Mouse (Mus musculus): Measurements from ENCODE around the gene Cpne9. TPM values are rescaled to one million over a fixed set of nuclear protein-coding genes. Genes with fewer than 3 reads are reported as not detected.
A peak's percentile ranks its signal among the peaks of the same experiment; 100 is the strongest.

Gene Cpne9
- polyA plus RNA-seq, 1 experiment from 2014 or later: 0.06 TPM

DNA sequence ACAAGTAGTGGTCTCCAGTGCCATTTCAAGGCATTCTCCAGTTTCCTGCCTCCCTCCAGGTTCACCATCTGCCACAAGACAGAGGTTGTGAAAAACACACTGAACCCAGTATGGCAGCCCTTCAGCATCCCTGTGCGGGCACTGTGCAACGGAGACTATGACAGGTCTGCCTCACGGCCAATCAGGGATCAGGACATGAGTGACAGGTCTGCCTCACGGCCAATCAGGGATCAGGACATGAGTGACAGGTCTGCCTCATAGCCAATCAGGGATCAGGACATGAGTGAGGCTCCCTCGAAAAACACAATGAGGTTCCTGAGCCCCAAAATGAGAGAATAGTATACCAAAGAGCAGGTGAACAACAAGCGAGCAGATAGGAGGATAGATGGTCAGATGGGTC is 8.2 kb downstream of the Cpne9 start:
- no peak overlapping the region for H3K4me2 ChIP-seq
- peaks cover 7% of the 10 kb centered on the region for H3K27me3 ChIP-seq
- no peak overlapping the region for H3K9ac ChIP-seq
- WGBS: 67% methylated on average over 6 of the region's 6 CpGs
- no peaks in the 10 kb centered on the region for H3K9me3 ChIP-seq
- H3K4me1 ChIP-seq: no peaks in the 10 kb centered on the region
- no peak overlapping the region for H3K27ac ChIP-seq
- no peak for ATAC-seq (ENCODE audit: insufficient number of reproducible peaks, insufficient read depth, low FRiP score, low TSS enrichment, low read depth)
- H3K4me3 ChIP-seq: no peak overlapping the region
- H3K36me3 ChIP-seq: no peaks in the 10 kb centered on the region

DNA sequence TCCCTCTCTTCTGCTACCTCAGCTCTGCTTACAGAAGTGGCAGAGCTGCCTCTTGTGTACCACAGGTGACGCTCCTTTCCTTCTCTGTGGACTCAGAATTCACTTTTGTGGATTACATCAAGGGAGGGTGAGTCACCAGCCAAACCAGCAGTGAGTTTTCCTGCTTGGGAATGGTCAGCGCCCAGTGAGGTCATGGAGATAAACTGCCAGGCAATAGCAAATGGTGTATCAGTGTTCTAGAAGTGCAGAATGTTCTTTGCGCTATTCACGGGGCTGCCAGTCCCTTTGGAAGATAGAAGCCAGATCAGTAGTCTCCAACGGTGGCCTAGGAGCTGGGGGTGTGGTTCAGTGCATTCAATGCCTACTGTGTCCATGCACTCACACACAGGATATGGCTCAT is 10.8 kb downstream of the Cpne9 start:
- Histone ChIP-seq H3K9me3 (no peaks in the 10 kb centered on the region), H3K27me3 (no peaks in the 10 kb centered on the region), H3K4me3 (no peak overlapping the region), H3K4me1 (no peaks in the 10 kb centered on the region), H3K27ac (no peak overlapping the region), H3K4me2 (no peak overlapping the region), H3K36me3 (no peaks in the 10 kb centered on the region), H3K9ac (no peak overlapping the region)
- ATAC-seq (ENCODE audit: insufficient number of reproducible peaks, insufficient read depth, low FRiP score, low TSS enrichment, low read depth): no peak
- WGBS: 76% methylated on average over 5 of the region's 5 CpGs

- Histone ChIP-seq H3K4me1 (0 out of 2 replicates have a peak, but pooled peaks cover 2% of the 10 kb centered on the region), H3K4me2 (no peak overlapping the region), H3K27ac (no peak overlapping the region), H3K4me3 (no peak overlapping the region), H3K27me3 (no peaks in the 10 kb centered on the region), H3K9me3 (no peaks in the 10 kb centered on the region), H3K9ac (no peak overlapping the region), H3K36me3 (no peaks in the 10 kb centered on the region)
- 71% methylated on average over 2 of the region's 2 CpGs for WGBS
- ATAC-seq (ENCODE audit: insufficient number of reproducible peaks, insufficient read depth, low FRiP score, low TSS enrichment, low read depth): no peak
Observed at GRCm38 (mm10) chr6:113296046-113296445, 13.9 kb downstream of the Cpne9 start.

GRCm38 (mm10) chr6:113296639-113297038 is 14.5 kb downstream of the Cpne9 start:
- Histone ChIP-seq H3K9me3 (no peaks in the 10 kb centered on the region), H3K27me3 (no peaks in the 10 kb centered on the region), H3K9ac (no peak overlapping the region), H3K4me3 (no peak overlapping the region), H3K36me3 (no peaks in the 10 kb centered on the region), H3K4me2 (no peak overlapping the region), H3K4me1 (0 out of 2 replicates have a peak, but pooled peaks cover 2% of the 10 kb centered on the region), H3K27ac (no peak overlapping the region)
- WGBS: 67% methylated on average over 4 of the region's 4 CpGs
- ATAC-seq (ENCODE audit: insufficient number of reproducible peaks, insufficient read depth, low FRiP score, low TSS enrichment, low read depth): no peak

- WGBS: 73% methylated on average over 5 of the region's 5 CpGs
Observed at GRCm38 (mm10) chr6:113301350-113301749, 19.2 kb downstream of the Cpne9 start.

DNA sequence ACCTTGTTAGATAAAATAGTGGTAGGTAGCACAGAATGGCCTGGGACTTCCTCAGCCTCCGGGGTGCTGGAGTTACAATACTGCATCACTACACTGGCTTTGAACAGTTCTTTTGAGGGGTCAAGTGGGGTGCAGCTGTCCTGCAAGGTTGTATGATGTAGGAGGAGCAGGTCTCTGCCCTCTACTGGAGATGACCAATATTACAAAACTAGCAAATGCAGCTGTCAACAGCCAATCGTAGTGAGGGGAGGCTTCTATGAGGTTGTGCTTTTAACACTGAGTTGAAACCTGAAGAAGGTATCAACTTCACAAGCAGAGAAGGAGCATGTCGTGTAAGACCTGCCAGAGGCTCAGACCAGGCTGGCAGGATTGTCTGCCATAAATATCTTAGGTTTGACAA is 20.2 kb downstream of the Cpne9 start:
- no peak for ATAC-seq (ENCODE audit: insufficient number of reproducible peaks, insufficient read depth, low FRiP score, low TSS enrichment, low read depth)
- WGBS: 28% methylated on average over 3 of the region's 3 CpGs
- Histone ChIP-seq H3K9ac (no peak overlapping the region), H3K4me2 (no peak overlapping the region), H3K4me3 (no peak overlapping the region), H3K27me3 (no peaks in the 10 kb centered on the region), H3K9me3 (no peaks in the 10 kb centered on the region), H3K4me1 (peaks cover 7% of the 10 kb centered on the region; the same call in 1 of the 2 replicates), H3K36me3 (no peaks in the 10 kb centered on the region), H3K27ac (no peak overlapping the region)

More at GRCm38 (mm10) chr6:113301350-113301749, 19.2 kb downstream of the Cpne9 start:
- ATAC-seq (ENCODE audit: insufficient number of reproducible peaks, insufficient read depth, low FRiP score, low TSS enrichment, low read depth): no peak
- Histone ChIP-seq H3K9me3 (no peaks in the 10 kb centered on the region), H3K9ac (no peak overlapping the region), H3K27ac (no peak overlapping the region), H3K27me3 (no peaks in the 10 kb centered on the region), H3K4me3 (no peak overlapping the region), H3K4me2 (no peak overlapping the region), H3K4me1 (peaks cover 7% of the 10 kb centered on the region; the same call in 1 of the 2 replicates), H3K36me3 (no peaks in the 10 kb centered on the region)

DNA sequence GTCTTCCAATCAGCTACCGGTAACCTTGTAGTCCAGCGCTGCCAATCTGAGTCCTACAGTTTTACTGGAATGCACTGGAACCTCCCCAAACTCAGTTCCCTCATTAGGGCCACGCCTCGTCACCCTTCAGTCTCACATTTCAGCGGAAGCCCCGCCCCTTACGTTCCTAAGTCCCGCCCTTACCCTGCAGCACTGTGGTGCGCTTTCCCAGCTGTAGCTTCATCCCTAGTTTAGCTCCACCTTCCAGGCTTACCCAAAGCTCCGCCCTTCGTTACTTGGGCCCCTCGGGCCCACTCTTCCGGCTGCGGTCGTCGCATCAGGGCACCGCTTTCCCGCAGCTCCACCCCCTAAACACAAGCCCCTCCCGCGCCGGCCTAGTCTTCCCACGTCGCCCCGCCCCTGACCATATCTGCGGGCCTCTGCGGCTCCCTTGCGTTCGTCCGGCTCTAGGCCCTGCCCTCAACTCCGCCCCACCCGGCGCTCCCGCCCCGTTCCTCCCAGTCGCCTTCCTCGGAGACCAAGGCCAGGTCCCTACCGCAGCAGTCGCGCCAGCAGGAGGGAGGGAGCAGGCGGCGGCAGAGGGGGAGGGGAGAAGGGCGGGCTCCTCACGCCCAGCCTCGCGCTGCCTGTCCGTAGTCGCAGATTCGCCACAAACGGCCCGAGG is 24.3 kb downstream of the Cpne9 start:
- no peaks in the 10 kb centered on the region for H3K9me3 ChIP-seq
- peak overlapping the region; percentile 97 for H3K9ac ChIP-seq
- H3K36me3 ChIP-seq: peaks cover 15% of the 10 kb centered on the region
- peak; percentile 98 for ATAC-seq (ENCODE audit: insufficient number of reproducible peaks, insufficient read depth, low FRiP score, low TSS enrichment, low read depth)
- peak overlapping the region; percentile 99 for H3K27ac ChIP-seq
- H3K4me3 ChIP-seq: peak overlapping the region; percentile 95
- H3K4me1 ChIP-seq: peaks cover 21% of the 10 kb centered on the region
- H3K27me3 ChIP-seq: no peaks in the 10 kb centered on the region
- H3K4me2 ChIP-seq: peak overlapping the region; percentile 99
- WGBS: 2% methylated on average over 50 of the region's 50 CpGs

DNA sequence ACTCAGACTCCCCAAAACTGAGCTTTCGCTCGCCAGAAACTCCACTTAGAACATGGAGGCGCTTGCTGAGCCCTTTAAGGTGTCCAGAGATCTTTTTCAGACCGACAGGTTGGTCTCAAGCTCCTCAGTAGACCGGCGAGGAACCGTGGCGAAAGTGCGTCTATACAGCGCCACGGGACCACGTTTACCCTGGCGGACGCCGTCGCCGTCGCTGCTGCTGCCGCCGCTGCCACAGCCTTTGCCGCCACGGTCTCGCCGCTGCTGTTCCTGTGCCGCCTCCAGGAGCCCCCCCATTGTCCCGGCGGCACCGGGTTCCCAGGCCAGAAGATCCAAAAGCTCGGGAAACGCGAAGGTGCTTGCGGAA is 24.9 kb downstream of the Cpne9 start, which contains the start of gene Brpf1:
TSS of gene Brpf1 (plus strand) at position 152 of the 364 bp plus-strand sequence.
- ATAC-seq (ENCODE audit: insufficient number of reproducible peaks, insufficient read depth, low FRiP score, low TSS enrichment, low read depth): peak; percentile 63
- H3K4me2 ChIP-seq: peak within 1 kb of the TSS; percentile 99
- H3K4me1 ChIP-seq: peaks cover 21% of the 10 kb centered on the region
- peak within 1 kb of the TSS; percentile 95 for H3K4me3 ChIP-seq
- no peaks in the 10 kb centered on the region for H3K27me3 ChIP-seq
- peaks cover 16% of the 10 kb centered on the region for H3K36me3 ChIP-seq
- H3K27ac ChIP-seq: peak within 1 kb of the TSS; percentile 99
- no peaks in the 10 kb centered on the region for H3K9me3 ChIP-seq
- under 1% methylated on average over 32 of the region's 32 CpGs for WGBS
- H3K9ac ChIP-seq: peak within 1 kb of the TSS; percentile 97

GRCm38 (mm10) chr6:113307481-113308121 is 25.5 kb downstream of the Cpne9 start:
- Histone ChIP-seq H3K9ac (peak overlapping the region; percentile 97), H3K9me3 (no peaks in the 10 kb centered on the region), H3K4me1 (peaks cover 21% of the 10 kb centered on the region), H3K27ac (peak overlapping the region; percentile 99), H3K4me3 (peak overlapping the region; percentile 95), H3K27me3 (no peaks in the 10 kb centered on the region), H3K4me2 (peak overlapping the region; percentile 99), H3K36me3 (peaks cover 22% of the 10 kb centered on the region)
- 1% methylated on average over 32 of the region's 34 CpGs for WGBS
- ATAC-seq (ENCODE audit: insufficient number of reproducible peaks, insufficient read depth, low FRiP score, low TSS enrichment, low read depth): no peak; the same call in 1 of the 2 replicates

DNA sequence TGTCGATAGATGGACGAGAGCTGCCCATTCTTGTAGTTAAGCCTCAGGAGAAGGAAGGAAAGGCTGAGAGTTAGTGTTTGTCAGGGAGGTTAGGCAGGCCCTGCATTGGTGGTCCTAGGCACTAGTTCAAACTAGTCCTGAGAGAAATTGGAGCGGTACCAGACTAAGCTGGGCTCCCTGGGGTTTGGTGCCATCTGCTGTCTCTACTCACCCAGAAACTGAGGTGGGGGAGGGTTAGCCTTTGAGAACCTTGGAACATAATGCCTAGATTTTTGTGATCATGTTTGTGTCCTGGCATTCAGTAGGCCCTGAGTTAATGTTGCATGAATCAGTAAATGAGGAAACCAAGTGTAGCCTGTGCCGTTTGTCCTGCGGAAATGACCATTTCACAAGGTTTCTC is 26.0 kb downstream of the Cpne9 start:
- ATAC-seq (ENCODE audit: insufficient number of reproducible peaks, insufficient read depth, low FRiP score, low TSS enrichment, low read depth): no peak
- Histone ChIP-seq H3K27me3 (no peaks in the 10 kb centered on the region), H3K4me3 (peak overlapping the region; percentile 95), H3K4me2 (peak overlapping the region; percentile 99), H3K4me1 (peaks cover 21% of the 10 kb centered on the region), H3K9ac (peak overlapping the region; percentile 97), H3K36me3 (peaks cover 26% of the 10 kb centered on the region), H3K9me3 (no peaks in the 10 kb centered on the region), H3K27ac (peak overlapping the region; percentile 99)
- 28% methylated on average over 5 of the region's 5 CpGs for WGBS

DNA sequence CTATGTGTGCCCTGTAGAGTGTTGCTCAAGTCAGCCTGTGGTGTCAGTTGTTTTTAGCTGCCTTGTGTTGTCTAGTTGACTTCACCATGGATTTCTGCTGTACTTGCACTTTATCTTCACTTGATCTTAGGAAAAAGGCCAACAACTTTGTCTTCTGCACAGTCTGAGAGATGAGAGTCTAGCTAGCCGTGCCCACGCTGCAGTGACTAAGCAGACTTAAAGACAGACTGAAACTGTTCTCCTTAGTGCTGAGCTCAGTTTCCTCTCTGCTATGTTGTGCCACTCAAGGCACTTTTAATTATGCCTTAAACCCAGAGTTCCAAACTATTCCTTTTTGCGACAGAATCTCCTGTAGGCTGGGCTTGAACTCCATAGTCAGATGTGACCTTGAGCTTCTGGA is 33.9 kb downstream of the Cpne9 start:
- no peaks in the 10 kb centered on the region for H3K9me3 ChIP-seq
- H3K9ac ChIP-seq: no peak overlapping the region
- peaks cover 90% of the 10 kb centered on the region for H3K36me3 ChIP-seq
- no peak overlapping the region for H3K4me2 ChIP-seq
- 97% methylated on average over 3 of the region's 3 CpGs for WGBS
- no peak for ATAC-seq (ENCODE audit: insufficient number of reproducible peaks, insufficient read depth, low FRiP score, low TSS enrichment, low read depth)
- no peak overlapping the region for H3K27ac ChIP-seq
- H3K4me1 ChIP-seq: no peaks in the 10 kb centered on the region
- H3K27me3 ChIP-seq: no peaks in the 10 kb centered on the region
- no peak overlapping the region for H3K4me3 ChIP-seq

Data from embryonic facial prominence, embryonic 13.5 days (tissue).